Mouse (Mus musculus) liver, embryonic 16.5 days (tissue): ENCODE data around the gene Mtln. TPM values are rescaled to one million over a fixed set of nuclear protein-coding genes. Genes with fewer than 3 reads are reported as not detected.

ENCODE experiments used
- polyA plus RNA-seq: library from polyadenylated mRNA; unstranded; fragments of >200 nt; fragmentation: Nextera tagmentation; extraction: Ambion mirVana; gene quantifications from 2 replicates; pipeline ENCODE4 v1.2.1, GENCODE M21; 2015

Gene Mtln
- polyA plus RNA-seq, 1 experiment from 2014 or later, result 12.7 TPM

Other genes with a start within 250 kb of the Mtln start
- gene Zfp661, start 205.4 kb downstream of the Mtln start, polyA plus RNA-seq, result 1.0 and 1.1 TPM in 2 replicates
- 65.0 and 72.5 TPM in 2 replicates for gene Mrps5, start 205.3 kb downstream of the Mtln start, polyA plus RNA-seq
- not detected in 2 replicates for gene Mal, start 135.8 kb downstream of the Mtln start, polyA plus RNA-seq
- gene Mall, start 62.6 kb downstream of the Mtln start, polyA plus RNA-seq, result 0.07 and 0.25 TPM in 2 replicates
- gene Nphp1, start 3.6 kb downstream of the Mtln start, polyA plus RNA-seq, result 3.0 and 3.4 TPM in 2 replicates
- gene Bub1, start 39.4 kb upstream of the Mtln start, polyA plus RNA-seq, result 28.9 and 29.7 TPM in 2 replicates
- 0.04 and 0.05 TPM in 2 replicates for gene Acoxl, start 46.4 kb upstream of the Mtln start, polyA plus RNA-seq